ENCODE assay signal across 16 mouse cellular contexts in genomic region chr6:51680239-51680857, GRCm38 (mm10).
A peak's percentile ranks its signal among the peaks of the same experiment; 100 is the strongest.
DNase-seq lines count a peak whose midpoint lies in the region; ATAC-seq lines count a peak whose summit lies in the region.
"Had no signal": no experiment of that assay in that cellular context is flagged by ENCODE, and none has a peak within 500 bp of the region (broad histone marks: within the 10 kb centered on the region; RNA-seq: fewer than 3 reads in every experiment).

No protein-coding gene starts in this region.

- H3K9me3 ChIP-seq in kidney, embryonic 14.5 days (ENCODE audit: control insufficient read depth, low read length) = no peaks in the 10 kb centered on the region
- H3K9me3 ChIP-seq: forebrain, embryonic 10.5 days had no signal

- no peak overlapping the region for H3K9ac ChIP-seq in kidney, embryonic 14.5 days (ENCODE audit: low read depth, low read length)

- peak; percentile 68; the same call in 1 of the 2 replicates for ATAC-seq in kidney, embryonic 14.5 days (ENCODE audit: low FRiP score, low TSS enrichment)
- ATAC-seq: CD4-positive, CD25-positive, alpha-beta regulatory T cell, adult 4 months had no signal

- no peak overlapping the region for H3K4me2 ChIP-seq in kidney, embryonic 14.5 days (replicated peaks; ENCODE audit: low read depth, low read length)

- 15% methylated on average over 10 of the region's 10 CpGs for WGBS in kidney, embryonic 14.5 days

- H3K4me3 ChIP-seq in kidney, embryonic 14.5 days (ENCODE audit: low read length) = no peak overlapping the region
- H3K4me3 ChIP-seq: forebrain, embryonic 10.5 days had no signal

- no peak overlapping the region for H3K27ac ChIP-seq in kidney, embryonic 14.5 days (ENCODE audit: low read depth, low read length)
- H3K27ac ChIP-seq: forebrain, embryonic 10.5 days; macrophage had no signal

- peaks cover 6% of the 10 kb centered on the region; the same call in 1 of the 2 replicates for H3K4me1 ChIP-seq in kidney, embryonic 14.5 days (ENCODE audit: control insufficient read depth, insufficient read depth, low read length)

- no peaks in the 10 kb centered on the region for H3K36me3 ChIP-seq in kidney, embryonic 14.5 days (ENCODE audit: control insufficient read depth, insufficient read depth, low read length)
- H3K36me3 ChIP-seq: forebrain, embryonic 10.5 days had no signal

- peak; percentile 66 for DNase-seq in kidney, adult 11 months
- DNase-seq in kidney, postnatal 4 days = no peak
- peak; percentile 29 for DNase-seq in forelimb bud, embryonic 11.5 days (ENCODE audit: low read depth, low spot score)
- DNase-seq in lung, postnatal 25 days (ENCODE audit: low spot score) = peak; percentile 45
- no peak for DNase-seq in layer of hippocampus, adult 8-10 months (ENCODE audit: low spot score in 2 of 2)
- DNase-seq in urinary bladder, postnatal 4 days (ENCODE audit: low spot score in 2 of 2) = no peak
- no peak for DNase-seq in ovary, postnatal 36 days (ENCODE audit: low spot score)
- DNase-seq: cerebellum, postnatal 36 days; liver; midbrain, embryonic 14.5 days; right cerebral cortex, postnatal 14 days; thymus, postnatal 4 days had no signal

- no peaks in the 10 kb centered on the region for H3K27me3 ChIP-seq in kidney, embryonic 14.5 days (ENCODE audit: control insufficient read depth, insufficient read depth, low read length)

Comparison
In these comparisons a context has a peak if more than half of its experiments do, and no peak if none do; other contexts are left out.
1. DNase-seq: peak in kidney, adult 11 months (single experiment), forelimb bud, embryonic 11.5 days (single experiment) and lung, postnatal 25 days (single experiment); none in kidney, postnatal 4 days (0 of 2), layer of hippocampus, adult 8-10 months (0 of 2), urinary bladder, postnatal 4 days (0 of 2) and ovary, postnatal 36 days (single experiment).